Mouse (Mus musculus) activated CD4-positive, CD25-positive, alpha-beta regulatory T cell, adult 9 weeks (primary cell): Measurements from ENCODE around the gene Kcnip3. TPM values are rescaled to one million over a fixed set of nuclear protein-coding genes. Genes with fewer than 3 reads are reported as not detected.

Experiments
- polyA plus RNA-seq: library from polyadenylated mRNA; unstranded; fragments of 100-300 nt; shearing (Covaris generic); gene quantifications from one replicate; pipeline ENCODE4 v1.2.1, GENCODE M21; 2017

Kcnip3 gene
- polyA plus RNA-seq, result 0.29 TPM

DNA sequence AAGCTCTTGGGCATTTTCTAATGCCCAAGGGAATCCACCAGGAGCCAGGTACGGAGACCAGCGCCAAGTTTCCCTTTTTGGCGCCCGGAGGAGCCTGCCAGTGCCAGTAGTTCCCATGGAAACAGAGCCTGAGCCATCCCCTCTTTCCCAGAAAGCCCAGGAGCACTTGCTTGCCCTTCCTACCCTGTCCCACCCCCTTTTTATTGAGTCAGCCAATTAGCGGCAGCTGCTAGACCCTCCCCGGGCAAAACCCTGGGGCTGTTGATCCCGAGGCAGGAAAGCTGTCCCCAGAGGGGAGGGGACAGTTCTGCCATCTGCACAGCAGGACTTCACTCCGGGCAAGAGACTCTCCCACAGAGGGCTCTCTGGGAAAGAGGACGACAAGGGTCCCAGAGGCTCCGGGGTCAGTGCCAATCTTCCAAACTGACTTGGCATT lies at the start of gene Kcnip3:
Gene Kcnip3, minus strand, starts transcription at position 89 of the 436 bp plus-strand sequence.

DNA sequence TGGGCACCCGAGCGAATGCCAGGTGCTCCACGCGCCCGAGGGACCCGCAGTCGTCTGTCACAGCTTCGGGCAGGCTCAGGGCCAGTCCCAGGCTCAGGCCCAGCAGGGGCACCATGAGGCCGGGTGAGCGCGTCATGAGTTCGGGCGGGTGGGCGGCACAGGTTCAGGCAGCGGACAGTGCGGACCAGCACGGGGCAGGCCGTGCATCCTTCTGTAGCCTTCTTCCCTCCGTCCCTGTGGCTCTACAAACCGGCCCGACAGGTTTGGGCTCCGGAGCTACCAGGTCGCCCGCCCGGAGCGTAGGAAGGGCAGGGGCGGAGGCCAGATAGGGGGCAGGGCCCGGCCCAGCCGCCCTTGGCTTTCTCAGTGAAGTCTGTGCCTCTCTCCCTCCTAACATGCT lies 19.3 kb upstream of the Kcnip3 start, which contains the start of gene Prom2:
Gene Prom2, minus strand, starts transcription at position 283 of the 400 bp plus-strand sequence.

DNA sequence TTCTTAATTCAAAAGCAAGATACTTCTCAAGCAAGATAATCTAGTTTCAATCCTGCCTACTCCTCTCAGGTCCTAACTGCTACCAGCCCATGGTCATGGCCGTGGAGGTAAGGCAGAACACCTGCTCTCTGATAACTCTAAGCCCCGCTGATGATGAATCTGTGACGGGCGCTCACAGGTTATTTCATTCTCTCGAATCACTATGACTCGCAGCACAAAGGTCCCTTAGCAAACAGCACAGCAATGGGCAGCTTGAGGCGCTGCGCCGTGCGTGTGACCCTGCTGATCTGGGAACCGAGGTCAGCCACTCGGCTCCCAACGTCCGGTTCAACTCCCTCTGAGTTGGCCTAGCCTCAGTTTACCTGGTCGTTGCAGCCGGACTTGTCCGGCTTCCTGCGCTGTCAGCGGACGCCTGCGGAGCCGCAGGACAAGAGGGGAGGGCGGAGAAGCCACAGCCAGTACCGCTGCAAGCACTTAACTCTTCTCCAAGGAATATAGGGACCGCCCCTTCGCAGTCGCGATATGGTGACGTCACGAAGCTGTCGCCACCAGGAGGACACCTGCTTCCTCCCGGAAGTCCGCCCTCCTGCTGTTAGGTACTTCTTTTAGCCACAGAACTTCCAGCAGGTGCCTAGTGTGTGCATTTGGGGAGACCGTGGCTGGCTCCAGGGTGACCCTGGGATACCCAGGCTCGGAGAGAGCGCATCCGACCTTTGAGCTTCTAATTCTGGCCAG lies 77.7 kb downstream of the Kcnip3 start, which contains the start of gene Fahd2a:
Gene Fahd2a, minus strand, starts transcription at position 511 of the 735 bp plus-strand sequence.

DNA sequence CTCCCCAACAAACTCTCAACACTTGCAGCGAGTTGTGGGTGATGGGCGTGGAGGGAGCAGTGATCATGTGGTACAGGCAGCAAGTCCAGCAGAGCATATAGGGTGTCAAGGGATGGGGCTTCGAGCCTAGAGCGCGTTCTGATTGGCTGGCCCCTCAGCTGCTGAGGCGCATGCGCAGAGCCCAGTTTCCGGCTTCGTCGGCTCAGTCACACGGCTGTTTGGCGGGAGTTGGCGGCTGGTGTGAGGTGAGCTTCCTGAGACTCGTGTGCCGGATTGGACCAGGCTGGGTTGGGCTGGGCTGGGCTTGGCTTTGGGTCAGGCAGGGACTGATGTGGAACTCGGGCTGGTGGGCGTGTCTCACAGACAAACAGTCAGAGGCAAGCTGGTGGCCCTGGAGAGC lies 96.9 kb downstream of the Kcnip3 start, which contains the start of gene Gpat2:
Gene Gpat2, plus strand, starts transcription at position 223 of the 400 bp plus-strand sequence.

Other genes starting within 250 kb of the Kcnip3 start
- gene Dusp2, start 185.9 kb downstream of the Kcnip3 start, polyA plus RNA-seq, result 14.2 TPM
- not detected for gene Astl, start 183.5 kb downstream of the Kcnip3 start, polyA plus RNA-seq
- not detected for gene Adra2b, start 158.9 kb downstream of the Kcnip3 start, polyA plus RNA-seq
- gene Gpat2, start 96.9 kb downstream of the Kcnip3 start, polyA plus RNA-seq, result 0.44 TPM
- 29.8 TPM for gene Fahd2a, start 77.5 kb downstream of the Kcnip3 start, polyA plus RNA-seq
- not detected for gene Prom2, start 19.4 kb upstream of the Kcnip3 start, polyA plus RNA-seq
- gene Zfp661, start 65.0 kb upstream of the Kcnip3 start, polyA plus RNA-seq, result 3.5 TPM
- 130 TPM for gene Mrps5, start 65.1 kb upstream of the Kcnip3 start, polyA plus RNA-seq
- not detected for gene Mal, start 134.6 kb upstream of the Kcnip3 start, polyA plus RNA-seq
- gene Mall, start 207.8 kb upstream of the Kcnip3 start, polyA plus RNA-seq, result not detected